Comparison of ENCODE assay signal across 11 mouse cellular contexts in the genomic region with DNA sequence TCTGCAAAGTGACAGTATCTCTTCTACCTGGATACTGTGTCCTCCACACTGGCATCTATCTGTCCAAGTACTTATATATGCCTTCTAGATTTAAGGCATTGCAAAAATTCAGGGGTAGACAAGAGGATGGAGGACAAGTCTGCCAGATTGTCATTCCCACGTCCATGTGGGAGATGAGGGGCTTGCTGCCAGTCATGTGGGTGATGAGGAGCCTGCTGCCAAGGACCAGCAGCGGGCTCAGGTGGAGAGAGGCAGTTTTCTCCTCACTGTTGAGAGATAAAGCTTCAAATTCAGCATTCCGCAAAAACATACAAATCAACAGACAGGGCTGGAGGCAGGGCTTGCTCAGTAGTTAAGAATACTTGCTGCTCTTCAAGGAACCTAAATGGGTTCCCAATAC.
"Had no signal": no experiment of that assay in that cellular context is flagged by ENCODE, and none has a peak within 500 bp of the region (broad histone marks: within the 10 kb centered on the region; RNA-seq: fewer than 3 reads in every experiment).

No protein-coding gene starts in this region.

- DNase-seq: kidney, adult 18-20 months; kidney, adult 9 months; kidney, postnatal 14 days; kidney, postnatal 4 days; left cerebral cortex, postnatal 4 days; liver, postnatal 0 days; lung, embryonic 14.5 days; lung, postnatal 10 days; lung, postnatal 36 days; thymus, adult 2 months; thymus, postnatal 14 days had no signal
